Mouse (Mus musculus) macrophage (primary cell): Measurements from ENCODE around the gene E130311K13Rik. TPM values are rescaled to one million over a fixed set of nuclear protein-coding genes. Genes with fewer than 3 reads are reported as not detected.

ENCODE experiments used
- H3K27ac ChIP-seq: fragments of 350-480 bp; formaldehyde crosslinking; 2 replicates; pipeline ENCODE4 v1.9.0; 2021
- H3K36me3 ChIP-seq: fragments of 350-480 bp; formaldehyde crosslinking; 2 replicates; pipeline ENCODE4 v1.9.0; 2021; ENCODE audit errors: inconsistent target
- H3K4me3 ChIP-seq: fragments of 350-480 bp; formaldehyde crosslinking; 2 replicates; pipeline ENCODE4 v1.9.0; 2021; ENCODE audit errors: inconsistent target
- H3K79me2 ChIP-seq: fragments of 350-480 bp; formaldehyde crosslinking; 2 replicates; pipeline ENCODE4 v1.9.0; 2021; ENCODE audit errors: inconsistent target
- WGBS: methylation state at CpG from one replicate; pipeline ENCODE4 v1.1.7; 2026; ENCODE audit warnings: inconsistent platforms; ENCODE audit not compliant: missing documents; 5-methylcytosine and 5-hydroxymethylcytosine counted together
- polyA plus RNA-seq: library from polyadenylated mRNA; stranded (reverse); fragments of 250-400 nt; gene quantifications from 3 replicates; pipeline ENCODE4 v1.2.4, GENCODE M21; 2018; ENCODE audit warnings: inconsistent platforms

Gene E130311K13Rik
- polyA plus RNA-seq, 1 experiment from 2014 or later = 11.2 TPM

DNA sequence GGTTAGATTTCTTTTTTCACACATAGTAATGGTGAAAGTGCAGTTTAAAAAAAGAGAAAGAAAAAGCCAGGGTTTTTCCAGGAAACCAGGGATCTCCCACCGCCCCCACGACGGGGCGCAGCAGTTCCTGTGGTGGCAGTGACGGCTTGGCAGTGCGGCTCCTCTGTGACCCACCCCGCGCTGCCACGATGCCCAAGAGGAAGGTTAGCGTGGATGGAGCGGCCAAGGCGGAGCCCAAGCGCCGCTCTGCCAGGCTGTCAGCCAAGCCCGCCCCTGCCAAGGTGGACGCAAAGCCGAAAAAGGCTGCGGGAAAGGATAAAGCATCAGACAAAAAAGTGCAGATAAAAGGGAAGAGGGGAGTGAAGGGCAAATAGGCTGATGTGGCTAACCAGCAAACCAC lies 24.0 kb downstream of the E130311K13Rik start:
- H3K79me2 ChIP-seq = no peaks in the 10 kb centered on the region
- H3K4me3 ChIP-seq = no peak overlapping the region
- H3K27ac ChIP-seq = no peak overlapping the region
- H3K36me3 ChIP-seq = no peaks in the 10 kb centered on the region
- 1% methylated on average over 18 of the region's 18 CpGs for WGBS

DNA sequence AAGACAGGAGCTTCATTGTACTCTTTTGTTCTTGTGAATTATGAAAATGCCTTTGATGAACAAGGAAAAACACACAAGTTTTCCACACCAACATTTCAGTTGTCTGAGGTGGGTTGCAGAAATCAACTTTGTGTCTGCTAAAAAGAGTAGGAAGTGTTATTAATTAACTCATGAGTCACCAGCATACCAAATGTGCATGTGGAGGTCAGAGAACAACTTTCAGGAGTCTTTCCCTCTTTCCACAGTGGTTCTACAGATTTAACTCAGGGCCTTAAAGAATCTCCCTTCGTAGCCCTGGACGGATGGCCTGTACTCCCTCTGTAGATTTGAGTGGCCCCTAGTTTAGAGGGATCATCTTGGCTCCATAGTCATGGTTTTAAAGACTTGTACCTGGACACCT lies 25.1 kb downstream of the E130311K13Rik start:
- H3K27ac ChIP-seq = no peak overlapping the region
- H3K36me3 ChIP-seq = no peaks in the 10 kb centered on the region
- H3K4me3 ChIP-seq = no peak overlapping the region
- 96% methylated on average over 2 of the region's 2 CpGs for WGBS
- no peaks in the 10 kb centered on the region for H3K79me2 ChIP-seq

DNA sequence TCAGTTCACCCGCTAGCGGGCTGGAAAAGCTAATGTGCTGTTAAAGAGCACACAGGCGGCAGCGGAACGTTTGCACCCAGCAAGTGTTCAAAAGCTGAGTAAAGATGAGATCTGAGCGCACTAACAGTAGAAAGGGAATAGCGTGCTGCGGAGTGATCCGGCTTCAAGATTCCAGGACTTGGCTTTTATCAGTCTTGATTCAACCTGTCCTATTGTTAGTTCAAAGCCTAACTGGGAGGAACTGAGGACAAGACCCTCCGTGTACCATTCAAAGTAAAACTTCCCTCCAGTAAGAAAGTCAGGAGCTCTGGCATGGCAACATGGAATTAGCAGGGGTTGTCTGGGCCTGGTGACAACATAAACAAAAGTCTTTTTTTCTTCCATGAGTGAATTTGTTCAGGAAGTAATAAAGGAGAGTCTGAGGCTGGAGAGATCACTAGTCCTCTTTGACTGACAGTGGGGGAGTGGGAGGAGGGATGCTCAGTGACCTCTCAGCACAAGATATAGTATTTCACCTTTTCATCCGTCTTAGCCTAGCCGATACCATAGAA lies 29.2 kb downstream of the E130311K13Rik start:
- H3K27ac ChIP-seq = no peak overlapping the region
- H3K4me3 ChIP-seq = no peak overlapping the region
- 34% methylated on average over 12 of the region's 12 CpGs for WGBS
- H3K36me3 ChIP-seq = no peaks in the 10 kb centered on the region
- no peaks in the 10 kb centered on the region for H3K79me2 ChIP-seq

DNA sequence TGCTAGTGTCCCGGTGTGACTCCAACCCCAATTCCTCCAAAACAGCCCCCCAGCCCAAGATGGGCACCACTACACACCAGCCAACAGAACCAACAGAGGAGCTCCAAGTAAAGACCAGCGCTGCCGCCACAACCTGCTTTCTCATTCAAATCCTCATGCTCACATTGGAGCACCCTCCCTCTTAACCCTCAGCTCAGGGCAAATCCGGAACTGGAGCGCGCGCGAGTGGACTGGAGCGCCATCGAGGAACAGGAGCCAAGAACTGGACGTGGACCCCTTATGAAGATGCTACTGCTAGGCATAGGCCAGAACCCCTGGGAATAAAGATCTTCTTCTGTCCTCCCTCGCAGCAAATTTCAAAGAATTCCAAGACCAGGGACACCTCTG lies 30.0 kb downstream of the E130311K13Rik start, which contains the start of gene Plch1:
Gene Plch1, minus strand, starts transcription at position 164 of the 387 bp plus-strand sequence.
- under 1% methylated on average over 12 of the region's 12 CpGs for WGBS
- no peak within 1 kb of the TSS for H3K27ac ChIP-seq
- no peaks in the 10 kb centered on the region for H3K79me2 ChIP-seq
- H3K4me3 ChIP-seq = peak within 1 kb of the TSS; percentile 7; the same call in 1 of the 2 replicates
- no peaks in the 10 kb centered on the region for H3K36me3 ChIP-seq

DNA sequence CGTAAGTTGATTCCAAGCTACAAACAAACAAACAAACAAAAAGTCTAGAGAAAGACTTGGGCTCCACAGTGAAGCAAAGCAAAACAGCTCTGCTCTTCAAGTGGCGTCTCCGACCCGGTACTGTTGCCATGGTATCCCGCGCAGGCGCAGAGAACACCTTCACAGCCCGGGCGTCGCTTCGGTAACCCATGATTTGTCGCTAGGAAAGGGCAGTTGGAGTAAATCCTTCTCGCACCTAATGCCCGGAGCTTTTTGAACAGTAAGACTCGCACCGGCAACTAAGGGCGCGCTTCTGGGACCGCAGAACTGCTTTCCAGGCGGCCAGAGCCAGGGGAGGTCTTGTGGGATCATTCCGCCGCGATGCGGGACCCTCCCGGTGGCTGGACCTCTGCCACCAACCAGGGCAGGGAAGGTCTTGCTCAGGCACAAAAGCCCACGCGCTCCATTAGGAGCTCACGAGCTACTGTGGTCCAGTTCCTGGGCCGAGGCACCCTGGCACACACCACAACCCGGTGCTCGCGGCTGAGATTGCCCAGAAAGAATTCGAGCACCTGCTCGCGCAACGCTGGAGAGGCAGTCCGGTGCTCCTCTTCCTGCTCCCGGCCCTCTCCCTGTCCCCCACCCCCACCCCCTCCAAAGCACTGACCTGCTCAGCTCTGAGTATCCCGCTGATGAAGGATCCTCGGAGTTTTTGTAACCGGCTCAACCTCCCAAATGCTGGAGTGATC lies 30.5 kb downstream of the E130311K13Rik start:
- Histone ChIP-seq H3K79me2 (no peaks in the 10 kb centered on the region), H3K4me3 (peak overlapping the region; percentile 7; the same call in 1 of the 2 replicates), H3K36me3 (no peaks in the 10 kb centered on the region), H3K27ac (no peak overlapping the region)
- under 1% methylated on average over 41 of the region's 41 CpGs for WGBS

DNA sequence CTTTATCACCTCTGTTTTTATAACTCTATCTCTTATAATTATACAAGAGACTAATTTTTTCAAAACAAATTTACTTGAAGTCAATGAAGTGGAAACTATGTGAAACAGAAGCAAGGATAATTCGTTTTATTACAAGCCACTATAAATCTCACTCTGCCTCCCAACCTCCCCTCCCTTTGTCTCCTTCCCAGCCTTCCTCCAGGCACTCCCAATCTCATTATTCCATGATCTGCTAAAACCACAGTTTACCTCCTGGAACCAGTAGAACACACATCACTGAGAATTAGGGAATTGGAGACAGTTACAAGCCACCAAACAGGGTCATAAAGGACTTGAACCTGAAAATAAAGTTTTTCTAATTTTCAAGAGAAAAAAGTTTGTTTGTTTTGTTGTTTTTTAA lies 32.1 kb downstream of the E130311K13Rik start:
- Histone ChIP-seq H3K27ac (no peak overlapping the region), H3K79me2 (no peaks in the 10 kb centered on the region), H3K4me3 (no peak overlapping the region), H3K36me3 (no peaks in the 10 kb centered on the region)
- 100% methylated on average over 1 of the region's 1 CpGs for WGBS

DNA sequence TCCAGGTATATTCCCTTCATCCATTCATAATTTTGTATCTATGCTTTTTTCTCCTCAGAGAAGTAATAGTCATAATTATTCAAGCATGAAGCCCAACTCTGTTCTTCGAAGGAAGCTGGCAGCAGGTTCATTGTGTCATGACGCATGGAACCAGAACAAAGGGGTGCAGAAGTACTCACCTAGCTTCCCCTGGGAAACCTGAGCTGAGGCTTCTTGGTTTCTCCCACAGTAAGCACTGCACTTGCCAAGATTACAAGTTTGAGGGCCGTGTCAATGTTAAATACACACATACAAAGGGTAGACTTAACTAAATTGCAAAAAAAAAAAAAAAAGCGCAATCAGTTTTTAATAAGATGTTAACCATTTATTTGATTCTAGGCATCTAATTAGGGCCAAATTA lies 33.0 kb downstream of the E130311K13Rik start:
- H3K4me3 ChIP-seq = no peak overlapping the region
- no peak overlapping the region for H3K27ac ChIP-seq
- WGBS = 100% methylated on average over 3 of the region's 4 CpGs
- no peaks in the 10 kb centered on the region for H3K36me3 ChIP-seq
- H3K79me2 ChIP-seq = no peaks in the 10 kb centered on the region

DNA sequence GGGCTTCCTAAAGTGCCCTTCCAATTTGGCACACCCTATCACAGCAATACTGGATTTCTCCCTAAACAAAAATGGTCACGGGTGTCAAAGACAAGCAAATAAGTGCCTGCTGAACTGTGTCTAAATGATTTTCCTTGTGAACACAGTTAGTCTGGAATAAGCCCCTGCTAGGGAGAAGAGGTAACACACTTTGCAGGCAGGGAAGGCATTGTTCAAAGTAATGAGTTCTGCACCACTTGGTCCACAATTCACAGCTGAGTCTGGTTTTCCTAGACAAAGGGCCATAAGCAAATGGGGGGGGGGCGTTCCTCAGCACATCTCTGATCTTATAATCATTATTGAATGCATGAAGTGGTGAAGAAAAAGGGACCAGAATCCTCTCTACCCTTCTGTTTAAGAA lies 33.5 kb downstream of the E130311K13Rik start:
- Histone ChIP-seq H3K27ac (no peak overlapping the region), H3K79me2 (no peaks in the 10 kb centered on the region), H3K36me3 (no peaks in the 10 kb centered on the region), H3K4me3 (no peak overlapping the region)
- 75% methylated on average over 2 of the region's 2 CpGs for WGBS

DNA sequence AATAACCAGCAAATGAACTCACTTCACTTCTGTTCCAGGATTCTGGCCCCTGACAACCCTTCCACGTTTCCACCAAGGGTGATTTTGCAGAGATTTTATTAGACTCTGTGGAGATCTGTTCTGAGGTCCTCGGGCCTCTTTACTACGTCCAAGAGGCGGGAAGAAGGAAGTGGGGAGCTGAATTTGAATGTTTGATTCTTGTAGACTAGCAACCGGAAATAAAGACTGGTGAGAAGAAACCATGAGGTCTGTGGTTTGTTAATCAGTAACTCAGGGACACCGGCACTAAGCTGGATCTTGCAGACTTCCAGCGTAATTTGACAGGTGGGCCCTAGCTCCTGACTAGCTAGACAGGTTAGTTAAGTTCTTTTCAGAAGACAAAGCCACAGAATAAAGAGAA lies 35.6 kb downstream of the E130311K13Rik start:
- H3K36me3 ChIP-seq = no peaks in the 10 kb centered on the region
- H3K27ac ChIP-seq = no peak overlapping the region
- H3K4me3 ChIP-seq = no peak overlapping the region
- 4% methylated on average over 7 of the region's 7 CpGs for WGBS
- H3K79me2 ChIP-seq = no peaks in the 10 kb centered on the region

DNA sequence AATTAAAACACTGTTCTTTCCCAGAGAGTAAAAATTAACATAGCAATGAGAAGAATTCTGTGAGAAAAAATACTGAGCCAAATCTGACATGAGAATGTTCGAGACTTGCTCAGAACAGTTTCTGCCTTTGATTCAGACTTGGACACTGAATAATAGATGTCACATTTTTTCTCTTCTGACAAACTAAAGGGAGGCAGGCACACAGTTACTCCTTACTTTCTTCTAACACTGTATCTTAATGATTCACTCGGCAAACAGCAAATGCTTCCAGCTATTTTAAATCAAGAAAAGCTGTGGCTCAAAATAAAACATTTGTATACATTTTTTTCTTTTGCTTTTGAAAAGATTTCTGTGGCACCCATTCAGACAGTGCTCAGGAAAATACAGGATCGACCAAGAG lies 37.1 kb downstream of the E130311K13Rik start:
- no peaks in the 10 kb centered on the region for H3K36me3 ChIP-seq
- H3K79me2 ChIP-seq = no peaks in the 10 kb centered on the region
- H3K4me3 ChIP-seq = no peak overlapping the region
- 89% methylated on average over 3 of the region's 3 CpGs for WGBS
- H3K27ac ChIP-seq = no peak overlapping the region

DNA sequence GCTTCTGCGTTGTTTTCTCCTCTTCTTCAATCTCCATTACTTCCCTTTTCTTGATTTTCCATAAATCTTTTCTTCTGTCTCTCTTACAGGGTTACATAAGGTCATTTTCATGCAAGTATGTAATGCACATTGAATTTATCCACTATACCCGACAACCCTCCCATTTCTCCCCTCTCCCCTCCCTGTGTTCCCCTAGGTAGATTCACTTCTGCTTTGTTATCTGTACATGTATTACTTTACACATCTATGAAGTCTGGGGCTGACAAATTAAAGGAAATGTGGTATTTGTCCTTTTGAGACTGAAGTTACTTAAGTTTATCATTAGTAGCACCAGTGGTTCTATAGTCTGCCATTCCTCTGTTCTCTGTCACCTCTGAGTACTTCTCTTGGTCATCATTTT lies 48.2 kb downstream of the E130311K13Rik start:
- no peaks in the 10 kb centered on the region for H3K36me3 ChIP-seq
- WGBS = 0% methylated on average over 1 of the region's 2 CpGs
- no peaks in the 10 kb centered on the region for H3K79me2 ChIP-seq
- no peak overlapping the region for H3K4me3 ChIP-seq
- H3K27ac ChIP-seq = no peak overlapping the region

DNA sequence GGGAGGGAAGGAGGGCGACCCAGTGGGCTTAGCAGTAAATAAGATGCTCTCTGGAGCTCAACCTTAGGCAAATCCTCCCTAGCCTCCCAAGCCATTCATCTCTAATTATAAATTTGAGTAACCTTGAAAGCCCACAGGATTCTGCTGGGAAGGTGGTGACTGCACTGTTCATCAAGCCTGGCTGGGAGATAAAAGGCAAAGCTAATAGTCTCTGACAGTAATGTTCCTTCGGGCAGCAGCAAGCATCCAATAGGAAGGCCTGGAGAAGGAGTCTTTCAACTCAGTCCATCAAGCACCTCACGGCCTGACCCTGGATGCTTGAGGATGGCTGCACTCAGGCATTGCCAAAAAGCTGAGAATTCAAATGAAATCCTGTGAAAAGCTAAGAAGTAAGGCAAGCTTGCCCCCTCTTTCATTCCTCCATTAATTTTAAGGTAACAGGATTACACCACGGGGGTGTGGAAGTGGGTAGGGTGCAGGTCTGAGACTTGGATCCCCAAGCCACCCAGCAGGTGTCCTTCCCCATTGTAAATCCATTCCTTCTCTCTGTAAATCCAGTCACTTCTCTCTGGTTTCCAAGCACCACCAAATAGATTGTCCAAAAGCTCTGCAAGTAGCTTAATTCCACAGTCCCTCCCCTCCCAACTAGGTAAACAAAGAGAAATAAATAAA lies 50.1 kb downstream of the E130311K13Rik start:
- 63% methylated on average over 4 of the region's 4 CpGs for WGBS
- Histone ChIP-seq H3K36me3 (no peaks in the 10 kb centered on the region), H3K79me2 (no peaks in the 10 kb centered on the region), H3K27ac (no peak overlapping the region), H3K4me3 (no peak overlapping the region)

DNA sequence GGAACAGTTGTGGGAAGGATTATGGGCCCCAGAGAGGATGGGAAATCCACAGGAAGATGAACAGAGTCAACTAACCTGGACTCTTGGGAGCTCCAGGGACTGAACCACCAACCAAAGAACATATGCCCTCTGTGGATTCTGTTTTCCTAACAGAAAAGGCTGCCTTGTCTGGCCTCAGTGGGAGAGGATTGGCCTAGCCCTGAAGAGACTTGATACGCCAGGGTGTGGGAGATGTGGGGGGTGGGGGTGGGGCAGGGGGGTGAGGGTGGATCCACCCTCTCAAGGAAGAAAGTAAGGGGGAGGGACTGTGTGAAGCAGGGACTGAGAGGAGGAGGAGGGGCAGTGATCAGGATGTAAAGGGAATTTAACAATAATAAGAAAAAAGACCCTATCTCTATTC lies 56.5 kb downstream of the E130311K13Rik start:
- Histone ChIP-seq H3K36me3 (no peaks in the 10 kb centered on the region), H3K4me3 (no peak overlapping the region), H3K27ac (no peak overlapping the region), H3K79me2 (no peaks in the 10 kb centered on the region)
- no CpG with 5 or more reads among the region's 1 CpGs for WGBS

DNA sequence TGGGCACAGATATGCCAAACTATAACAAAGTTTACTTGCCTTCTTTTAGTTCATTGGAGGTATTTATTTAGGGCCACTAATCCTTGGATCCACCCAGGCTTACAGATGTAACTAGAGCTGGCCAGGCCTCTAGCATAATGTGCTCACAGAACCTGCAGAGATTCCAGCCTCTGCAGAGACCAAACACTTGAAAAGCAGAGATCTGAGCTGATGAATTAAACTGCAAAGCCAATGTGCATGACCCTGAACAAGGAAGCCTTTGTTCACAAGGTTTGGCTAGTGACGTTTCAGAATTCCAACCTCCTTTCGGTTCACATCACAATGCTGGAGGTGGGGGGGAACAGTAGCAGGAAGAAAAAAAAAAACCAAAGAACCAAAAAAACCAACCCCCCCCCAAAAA lies 58.0 kb downstream of the E130311K13Rik start:
- Histone ChIP-seq H3K4me3 (no peak overlapping the region), H3K79me2 (no peaks in the 10 kb centered on the region), H3K27ac (no peak overlapping the region), H3K36me3 (no peaks in the 10 kb centered on the region)
- 66% methylated on average over 2 of the region's 2 CpGs for WGBS

DNA sequence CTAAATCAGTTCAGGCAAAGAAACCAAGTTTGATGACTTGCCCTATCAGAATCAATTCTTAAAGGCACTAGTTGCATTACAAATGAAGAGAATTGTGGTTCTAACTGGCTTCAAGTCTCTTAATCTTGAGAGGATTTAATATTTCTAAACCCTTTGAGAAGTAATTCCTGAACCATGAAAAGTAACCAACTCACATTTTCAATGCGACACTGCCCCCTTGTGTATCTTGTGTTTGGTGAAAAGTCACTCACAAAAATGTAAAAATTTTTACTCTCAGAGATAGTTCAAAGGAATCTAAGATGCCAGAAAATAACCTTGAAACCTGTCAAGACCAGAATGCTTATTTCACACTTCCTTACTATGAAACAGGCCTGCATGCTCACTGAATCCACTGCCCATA lies 61.0 kb downstream of the E130311K13Rik start:
- Histone ChIP-seq H3K4me3 (no peak overlapping the region), H3K27ac (no peak overlapping the region), H3K79me2 (no peaks in the 10 kb centered on the region), H3K36me3 (no peaks in the 10 kb centered on the region)
- WGBS = 89% methylated on average over 1 of the region's 1 CpGs
